Mouse (Mus musculus): Measurements from ENCODE around the gene Tep1. TPM values are rescaled to one million over a fixed set of nuclear protein-coding genes. Genes with fewer than 3 reads are reported as not detected.
"Not testable (repeated sequence)": the region's sequence is repeated elsewhere in the genome, so short reads cannot be mapped to it uniquely, and the experiment has no call there.

The Tep1 gene
- polyA plus RNA-seq (2015; fragmentation: Nextera tagmentation; extraction: Ambion mirVana), result 3.8 and 4.3 TPM in 2 replicates

DNA sequence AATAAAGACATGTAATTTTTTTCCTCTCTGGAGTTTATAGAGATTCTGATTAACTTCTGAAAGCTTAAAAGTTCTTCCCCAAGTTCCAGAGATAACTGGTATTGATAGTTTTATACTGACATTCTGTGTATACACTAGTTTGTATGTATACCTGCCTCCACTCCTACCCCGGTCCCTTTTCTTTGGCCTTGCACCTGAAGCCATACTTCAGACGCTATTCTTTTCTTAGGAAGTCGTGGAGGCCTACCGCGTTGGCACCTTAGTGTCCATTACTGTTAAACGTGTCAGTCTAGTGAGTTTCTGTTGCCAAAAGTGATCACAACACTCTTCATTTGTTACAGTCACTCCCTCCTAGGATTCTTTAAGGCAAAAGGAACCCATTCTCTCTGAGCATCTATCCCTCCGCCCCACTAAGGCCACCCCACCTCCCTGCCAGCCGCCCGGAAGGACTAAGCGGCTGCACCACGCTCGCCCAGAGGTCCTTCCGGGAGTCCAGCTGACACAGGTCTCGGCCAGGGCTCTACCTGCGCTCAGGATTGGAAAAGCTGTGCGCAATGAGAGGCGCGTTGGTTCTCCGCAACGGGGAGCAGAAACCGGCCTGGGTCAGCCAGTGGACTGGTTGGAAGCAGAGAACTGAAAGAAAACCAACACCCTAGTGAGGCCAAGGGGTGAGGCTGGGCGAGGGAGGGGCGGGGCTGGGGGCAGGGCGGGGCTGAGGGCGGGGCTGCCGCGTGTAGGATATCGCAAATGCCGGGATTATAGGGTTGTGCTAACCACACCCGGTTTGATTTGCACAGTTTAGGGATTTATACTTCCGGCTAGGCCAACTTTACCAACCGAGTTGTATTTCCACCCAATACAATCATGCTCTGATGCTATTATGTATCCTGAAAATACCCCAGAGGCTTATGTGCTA lies at the start of gene Tep1:
Gene Tep1 (minus strand): TSS at position 672 of the 916 bp plus-strand sequence.
- H3K27me3 ChIP-seq, result no peaks in the 10 kb centered on the region
- 4% methylated on average over 32 of the region's 32 CpGs for WGBS (ENCODE audit: insufficient replicate concordance)
- H3K27ac ChIP-seq (replicated peaks), result peak within 1 kb of the TSS; percentile 72
- peak; percentile 84 for ATAC-seq (ENCODE audit: insufficient read depth)
- no peaks in the 10 kb centered on the region for H3K9me3 ChIP-seq (replicated peaks)
- no peaks in the 10 kb centered on the region for H3K36me3 ChIP-seq (replicated peaks)
- peak within 1 kb of the TSS; percentile 72 for H3K4me2 ChIP-seq
- peak within 1 kb of the TSS; percentile 54 for H3K9ac ChIP-seq
- H3K4me1 ChIP-seq (replicated peaks), result peaks cover 14% of the 10 kb centered on the region
- H3K4me3 ChIP-seq (replicated peaks), result peak within 1 kb of the TSS; percentile 66

- Histone ChIP-seq H3K4me1 (replicated peaks) (no peaks in the 10 kb centered on the region), H3K36me3 (replicated peaks) (peaks cover 30% of the 10 kb centered on the region), H3K27me3 (no peaks in the 10 kb centered on the region), H3K4me3 (replicated peaks) (no peak overlapping the region), H3K4me2 (no peak overlapping the region), H3K9ac (no peak overlapping the region), H3K27ac (replicated peaks) (no peak overlapping the region), H3K9me3 (replicated peaks) (no peaks in the 10 kb centered on the region)
- ATAC-seq (ENCODE audit: insufficient read depth), result no peak
- WGBS (ENCODE audit: insufficient replicate concordance), result 60% methylated on average over 3 of the region's 3 CpGs
Measured at GRCm38 (mm10) chr14:50911356-50911755, 41.0 kb upstream of the Tep1 start.

DNA sequence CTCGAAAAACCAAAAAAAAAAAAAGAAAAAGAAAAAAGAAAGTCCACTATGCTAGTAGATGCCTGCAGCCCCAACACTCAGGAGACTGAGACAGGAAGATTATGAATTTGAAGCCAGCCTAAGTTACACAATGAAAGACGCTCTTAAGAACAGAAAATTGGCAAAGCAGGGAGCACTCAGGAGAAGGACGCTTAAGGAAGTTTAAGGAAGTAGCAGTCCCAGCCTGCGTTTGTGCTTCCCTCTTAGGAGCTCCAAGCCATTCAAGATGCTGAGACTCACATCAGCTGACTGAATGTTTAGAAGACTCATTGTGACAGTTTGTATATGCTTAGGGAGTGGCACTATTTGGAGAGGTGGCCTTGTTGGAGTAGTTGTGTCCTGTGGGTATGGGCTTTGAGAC lies 37.8 kb upstream of the Tep1 start:
- no peak overlapping the region for H3K9ac ChIP-seq
- no peak for ATAC-seq (ENCODE audit: insufficient read depth)

GRCm38 (mm10) chr14:50905327-50905726 lies 35.0 kb upstream of the Tep1 start:
- H3K9ac ChIP-seq; H3K27ac ChIP-seq (replicated peaks); H3K4me3 ChIP-seq (replicated peaks); H3K36me3 ChIP-seq (replicated peaks); H3K4me1 ChIP-seq (replicated peaks); H3K27me3 ChIP-seq; H3K4me2 ChIP-seq; ATAC-seq (ENCODE audit: insufficient read depth); H3K9me3 ChIP-seq (replicated peaks): not testable (repeated sequence)

More for the DNA sequence above, 37.8 kb upstream of the Tep1 start:
- H3K4me2 ChIP-seq, result no peak overlapping the region
- H3K36me3 ChIP-seq (replicated peaks), result 0 out of 2 replicates have a peak, but pooled peaks cover 3% of the 10 kb centered on the region
- H3K4me1 ChIP-seq (replicated peaks), result peaks cover 9% of the 10 kb centered on the region
- no peaks in the 10 kb centered on the region for H3K27me3 ChIP-seq
- no peaks in the 10 kb centered on the region for H3K9me3 ChIP-seq (replicated peaks)
- H3K27ac ChIP-seq (replicated peaks), result no peak overlapping the region
- 46% methylated on average over 4 of the region's 4 CpGs for WGBS (ENCODE audit: insufficient replicate concordance)
- no peak overlapping the region for H3K4me3 ChIP-seq (replicated peaks)

GRCm38 (mm10) chr14:50904828-50905129 lies 34.4 kb upstream of the Tep1 start:
- H3K27me3 ChIP-seq, result no peaks in the 10 kb centered on the region
- ATAC-seq (ENCODE audit: insufficient read depth), result no peak
- 79% methylated on average over 4 of the region's 4 CpGs for whole genome bisulfite sequencing (ENCODE audit: insufficient replicate concordance)

DNA sequence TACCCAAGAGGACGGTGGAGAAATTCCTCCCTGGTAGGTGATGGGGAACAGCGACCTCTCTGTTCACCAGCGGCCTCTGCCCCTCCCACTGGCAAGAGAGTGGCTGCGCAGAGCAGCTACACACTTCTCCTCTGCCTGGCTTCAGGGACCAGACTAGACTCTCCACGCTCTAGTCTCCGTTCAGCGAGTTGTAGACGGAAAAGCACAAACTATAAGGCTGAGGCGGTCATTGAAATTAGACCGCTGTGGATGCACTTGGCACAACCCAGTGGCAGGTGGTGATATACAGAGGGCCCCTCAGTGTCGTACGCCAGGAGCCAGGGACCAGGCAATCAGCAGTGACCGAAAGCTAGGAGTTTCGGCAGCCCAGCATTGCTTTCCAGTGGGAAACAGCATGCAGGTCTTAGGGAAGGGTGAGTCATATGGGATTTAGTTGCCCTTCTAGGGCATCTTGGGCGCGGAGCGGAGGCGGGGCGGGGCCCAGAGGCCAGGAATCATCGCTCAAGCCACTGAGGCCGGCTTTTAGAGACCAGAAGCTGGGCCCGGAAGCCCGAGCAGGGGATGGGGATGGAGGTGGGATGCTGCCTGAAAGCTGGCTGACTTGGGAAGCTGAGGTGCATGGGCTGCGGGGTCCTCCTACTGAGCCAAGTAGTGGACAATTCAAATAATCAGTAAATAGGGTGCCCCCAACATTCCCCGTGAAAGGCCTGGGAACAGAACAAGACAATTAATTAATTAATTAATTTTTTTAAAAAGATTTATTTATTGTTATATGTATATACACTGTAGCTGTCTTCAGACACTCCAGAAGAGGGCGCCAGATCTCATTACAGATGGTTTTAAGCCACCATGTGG lies 33.8 kb upstream of the Tep1 start:
- Histone ChIP-seq H3K27me3 (no peaks in the 10 kb centered on the region), H3K9me3 (replicated peaks) (no peaks in the 10 kb centered on the region), H3K4me1 (replicated peaks) (peaks cover 9% of the 10 kb centered on the region), H3K9ac (no peak overlapping the region; the same call in 1 of the 2 replicates), H3K36me3 (replicated peaks) (no peaks in the 10 kb centered on the region), H3K27ac (replicated peaks) (no peak overlapping the region), H3K4me2 (peak overlapping the region; percentile 73), H3K4me3 (replicated peaks) (peak overlapping the region; percentile 51)
- 7% methylated on average over 26 of the region's 26 CpGs for WGBS (ENCODE audit: insufficient replicate concordance)
- peak; percentile 63 for ATAC-seq (ENCODE audit: insufficient read depth)

More at GRCm38 (mm10) chr14:50904828-50905129, 34.4 kb upstream of the Tep1 start:
- Histone ChIP-seq H3K9me3 (replicated peaks) (no peaks in the 10 kb centered on the region), H3K9ac (no peak overlapping the region), H3K4me2 (no peak overlapping the region), H3K36me3 (replicated peaks) (no peaks in the 10 kb centered on the region), H3K4me1 (replicated peaks) (peaks cover 9% of the 10 kb centered on the region), H3K4me3 (replicated peaks) (no peak overlapping the region), H3K27ac (replicated peaks) (no peak overlapping the region)

GRCm38 (mm10) chr14:50897992-50898391 lies 27.6 kb upstream of the Tep1 start:
- not testable (repeated sequence) for H3K4me1 ChIP-seq (replicated peaks); H3K9ac ChIP-seq; H3K4me3 ChIP-seq (replicated peaks); H3K36me3 ChIP-seq (replicated peaks); H3K9me3 ChIP-seq (replicated peaks); ATAC-seq (ENCODE audit: insufficient read depth); H3K27ac ChIP-seq (replicated peaks); H3K4me2 ChIP-seq
- 44% methylated on average over 2 of the region's 2 CpGs for WGBS (ENCODE audit: insufficient replicate concordance)
- peaks cover 18% of the 10 kb centered on the region for H3K27me3 ChIP-seq

DNA sequence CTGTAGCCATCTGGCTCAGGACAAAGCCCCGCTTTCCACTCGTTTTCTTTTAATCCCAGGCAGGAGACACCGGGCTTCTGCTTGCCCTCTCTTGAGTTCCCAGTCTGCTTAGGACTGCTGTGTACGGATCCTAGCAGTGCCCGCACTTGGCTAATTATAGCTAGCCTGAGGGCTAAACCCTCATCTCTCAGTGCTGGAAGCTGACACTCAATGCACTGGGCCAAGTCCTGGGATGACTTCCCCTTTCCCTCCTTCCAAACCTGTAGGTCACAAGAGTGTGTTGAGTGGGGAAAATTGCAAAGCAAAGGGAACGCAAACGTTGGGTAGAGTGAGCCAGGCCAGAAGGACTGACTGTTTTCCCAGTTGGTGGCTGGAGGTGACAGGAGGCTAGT lies 27.0 kb upstream of the Tep1 start, which contains the start of gene Klhl33:
Gene Klhl33 (minus strand): TSS at position 134 of the 392 bp plus-strand sequence.
- peaks cover 18% of the 10 kb centered on the region for H3K27me3 ChIP-seq
- H3K4me3 ChIP-seq (replicated peaks), result peak within 1 kb of the TSS; percentile 27
- no peaks in the 10 kb centered on the region for H3K9me3 ChIP-seq (replicated peaks)
- H3K27ac ChIP-seq (replicated peaks), result 0 out of 2 replicates have a peak within 1 kb of the TSS, but pooled peaks have one; percentile 29
- H3K36me3 ChIP-seq (replicated peaks), result no peaks in the 10 kb centered on the region
- H3K4me2 ChIP-seq, result peak within 1 kb of the TSS; percentile 55
- H3K4me1 ChIP-seq (replicated peaks), result peaks cover 7% of the 10 kb centered on the region; the same call in 1 of the 2 replicates
- no peak within 1 kb of the TSS for H3K9ac ChIP-seq
- WGBS (ENCODE audit: insufficient replicate concordance), result 37% methylated on average over 7 of the region's 7 CpGs
- ATAC-seq (ENCODE audit: insufficient read depth), result no peak

- H3K9ac ChIP-seq, result no peak overlapping the region
- H3K9me3 ChIP-seq (replicated peaks), result no peaks in the 10 kb centered on the region
- ATAC-seq (ENCODE audit: insufficient read depth), result no peak
- 0 out of 2 replicates have a peak overlapping the region, but pooled peaks have one; percentile 29 for H3K27ac ChIP-seq (replicated peaks)
- H3K36me3 ChIP-seq (replicated peaks), result no peaks in the 10 kb centered on the region
- peak overlapping the region; percentile 27 for H3K4me3 ChIP-seq (replicated peaks)
- H3K4me2 ChIP-seq, result peak overlapping the region; percentile 55
- 21% methylated on average over 23 of the region's 23 CpGs for WGBS (ENCODE audit: insufficient replicate concordance)
- H3K4me1 ChIP-seq (replicated peaks), result peaks cover 7% of the 10 kb centered on the region; the same call in 1 of the 2 replicates
- peaks cover 18% of the 10 kb centered on the region for H3K27me3 ChIP-seq
Measured at GRCm38 (mm10) chr14:50896747-50897373, 26.5 kb upstream of the Tep1 start.

DNA sequence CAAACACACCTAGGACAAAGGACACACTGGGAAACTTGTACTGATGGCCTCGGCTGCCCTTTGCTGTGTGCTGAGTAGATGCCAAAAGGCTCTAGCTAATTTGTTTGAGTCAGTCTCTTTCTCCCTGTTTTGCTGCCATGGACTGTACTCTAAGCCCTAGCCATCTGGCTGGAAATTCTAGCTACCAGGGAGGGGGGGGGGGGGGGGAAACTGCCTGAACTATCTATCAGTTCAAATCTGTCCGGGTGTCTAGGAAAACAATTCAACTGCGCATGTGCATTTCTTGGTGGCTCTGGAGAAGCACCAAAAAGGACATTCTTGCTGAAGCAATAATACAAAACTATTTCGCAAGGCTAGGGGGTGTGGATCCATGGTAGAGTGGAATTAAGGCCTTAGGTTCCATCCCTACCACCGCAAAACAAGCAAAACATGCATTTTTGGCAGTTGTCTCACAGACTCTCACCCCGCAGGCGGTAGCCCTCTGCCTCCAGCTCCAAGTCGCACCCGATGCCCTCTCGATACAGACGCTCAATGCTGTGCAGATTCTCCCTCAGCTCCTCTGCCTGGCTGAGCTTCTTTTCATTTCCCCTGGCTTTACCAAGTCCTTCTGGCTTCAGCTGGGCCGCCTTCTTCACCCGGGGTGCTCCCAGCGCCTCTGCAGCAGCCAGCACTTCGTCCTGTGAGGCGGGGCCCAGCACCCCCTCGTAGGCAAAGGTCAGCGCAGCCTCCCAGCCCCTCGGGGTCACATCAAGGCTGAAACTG lies 25.8 kb upstream of the Tep1 start:
- Histone ChIP-seq H3K27me3 (peaks cover 18% of the 10 kb centered on the region), H3K9me3 (replicated peaks) (no peaks in the 10 kb centered on the region), H3K9ac (no peak overlapping the region), H3K4me2 (peak overlapping the region; percentile 55), H3K27ac (replicated peaks) (0 out of 2 replicates have a peak overlapping the region, but pooled peaks have one; percentile 29), H3K4me3 (replicated peaks) (peak overlapping the region; percentile 27), H3K36me3 (replicated peaks) (no peaks in the 10 kb centered on the region), H3K4me1 (replicated peaks) (peaks cover 7% of the 10 kb centered on the region; the same call in 1 of the 2 replicates)
- 18% methylated on average over 19 of the region's 19 CpGs for WGBS (ENCODE audit: insufficient replicate concordance)
- ATAC-seq (ENCODE audit: insufficient read depth), result peak; percentile 63
